Mouse (Mus musculus) cerebellum, adult 18-20 months (tissue): ENCODE data around the gene Ankrd28.
"Not testable (repeated sequence)": the region's sequence is repeated elsewhere in the genome, so short reads cannot be mapped to it uniquely, and the experiment has no call there.

Experiments used
- DNase-seq, 2 experiments: peaks; one replicate each; pipeline ENCODE4 v3.0.0; 2021

The Ankrd28 gene

DNA sequence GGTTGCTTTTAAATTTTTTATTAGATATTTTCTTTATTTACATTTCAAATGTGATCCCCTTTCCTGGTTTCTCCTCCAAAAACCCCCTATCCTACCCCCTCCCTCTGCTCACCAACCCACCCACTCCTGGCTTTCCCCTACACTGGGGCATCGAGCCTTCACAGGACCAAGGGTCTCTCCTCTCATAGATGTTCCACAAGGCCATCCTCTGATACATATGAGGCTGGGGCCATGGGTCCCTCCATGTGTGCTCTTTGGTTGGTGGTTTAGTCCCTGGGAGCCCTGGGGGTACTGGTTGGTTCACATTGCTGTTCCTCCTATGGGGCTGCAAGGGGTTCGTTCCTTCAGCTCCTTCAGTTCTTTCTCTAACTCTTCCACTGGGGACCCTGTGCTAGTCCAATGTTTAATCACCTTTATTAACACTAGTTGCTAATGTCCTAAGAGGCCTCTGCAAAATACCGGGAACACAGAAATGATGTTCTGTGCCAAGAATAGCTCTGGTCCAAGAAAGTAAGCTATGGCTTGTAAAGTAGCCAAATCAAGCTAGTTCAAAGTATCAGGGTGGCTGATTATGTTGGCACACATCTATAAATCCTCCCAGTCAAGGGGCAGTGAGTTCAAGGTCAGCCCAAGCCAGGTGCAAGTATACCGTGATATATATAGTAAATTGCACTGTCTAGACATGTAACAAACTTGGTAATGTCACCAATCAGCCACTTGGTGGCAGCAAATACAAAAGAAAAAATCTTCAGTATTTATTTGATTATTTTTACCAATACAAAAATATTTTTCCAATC is 36.3 kb downstream of the Ankrd28 start:
- DNase-seq: peak; percentile 38 to 52

DNA sequence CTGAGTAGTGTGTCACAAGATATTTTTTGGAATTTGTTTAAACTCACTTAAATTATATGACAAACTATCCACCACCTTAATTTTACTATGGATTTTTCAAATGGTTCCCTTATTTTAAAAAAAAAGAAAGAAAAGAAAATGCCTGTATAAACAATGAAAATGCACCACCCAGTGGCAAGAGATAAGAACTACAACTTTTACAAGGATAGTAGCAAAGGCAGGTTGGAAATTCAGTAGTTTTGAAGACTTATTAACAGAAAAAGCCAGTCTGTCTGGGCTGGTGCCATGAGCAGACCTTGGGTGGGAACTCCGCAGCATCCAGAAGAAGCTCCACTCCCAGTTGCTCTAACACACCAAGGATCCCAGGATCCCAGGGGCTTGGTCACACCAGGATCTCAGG is 39.7 kb downstream of the Ankrd28 start:
- peak; percentile 39 to 43 for DNase-seq

DNA sequence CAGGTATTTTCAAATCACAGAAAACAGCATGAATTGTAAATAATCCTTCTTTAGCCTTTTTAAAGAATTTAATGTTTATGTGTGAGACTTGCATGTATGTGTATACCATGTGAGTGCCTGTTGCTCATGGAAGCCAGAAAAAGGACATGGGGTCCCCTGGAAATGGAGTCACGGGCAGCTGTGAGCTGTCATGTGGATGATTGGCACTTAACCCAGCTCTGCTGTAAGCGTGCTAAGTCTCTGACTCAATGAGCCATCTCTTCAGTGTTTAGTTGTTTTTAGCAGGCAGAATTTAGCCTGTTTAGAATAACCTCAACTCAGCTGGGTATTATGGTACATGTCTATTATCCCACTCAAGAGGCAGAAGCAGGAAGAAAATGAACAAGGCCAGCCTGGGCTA is 43.5 kb downstream of the Ankrd28 start:
- no peak for DNase-seq

DNA sequence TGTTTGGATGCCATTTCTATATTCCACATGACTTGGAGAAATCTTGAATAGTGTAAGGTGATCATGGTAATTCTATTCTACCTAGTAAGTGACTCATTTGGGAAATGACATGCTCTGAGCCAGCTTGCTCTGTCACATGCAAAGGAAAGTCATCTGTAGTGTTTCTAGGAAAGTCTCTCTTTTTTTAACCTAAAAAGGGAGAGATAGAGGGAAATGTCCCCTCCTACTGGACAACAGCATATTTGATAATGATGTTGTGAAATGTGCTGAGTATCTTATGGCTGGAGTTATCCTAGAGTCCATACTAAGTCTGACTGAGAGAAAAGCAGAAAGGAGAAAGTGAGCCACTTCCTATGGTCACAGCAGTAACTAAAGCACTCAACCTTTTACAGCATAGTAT is 44.8 kb downstream of the Ankrd28 start:
- no peak for DNase-seq

GRCm38 (mm10) chr14:31784975-31785374 is 45.5 kb downstream of the Ankrd28 start:
- no peak for DNase-seq

DNA sequence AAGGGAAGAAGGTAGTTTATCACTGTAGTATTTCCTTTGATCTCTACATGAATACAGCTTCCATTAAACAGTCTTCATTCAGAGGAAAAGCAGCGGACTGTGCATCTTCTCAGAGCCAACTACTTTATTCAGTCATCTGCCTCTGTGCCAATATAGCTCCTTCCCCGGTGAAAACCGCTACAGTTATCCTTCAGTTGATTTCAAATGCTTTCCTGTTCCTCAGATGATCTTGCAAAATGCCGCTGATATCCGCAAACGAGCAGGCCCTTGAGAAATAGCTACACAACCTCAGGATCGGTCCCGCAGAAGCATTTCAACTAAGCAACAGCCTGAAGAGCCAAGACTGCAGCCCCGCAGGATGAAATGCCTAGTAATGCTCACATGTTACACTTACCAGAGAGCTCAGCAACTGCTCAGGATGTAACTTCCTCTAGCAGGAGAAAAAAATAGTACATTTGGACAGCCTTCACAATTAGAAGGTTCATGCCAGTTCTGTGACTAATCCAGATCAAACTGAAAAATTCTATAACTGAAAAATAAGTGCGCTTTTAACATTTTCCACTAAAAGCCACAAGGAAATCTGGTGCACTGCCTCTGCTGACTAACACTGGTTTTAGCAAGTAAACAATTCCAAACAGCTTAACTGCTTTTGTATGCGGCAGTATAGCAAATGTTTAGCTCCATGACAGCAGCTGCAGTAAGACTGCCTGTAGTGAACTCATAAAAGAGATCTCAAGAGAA is 49.0 kb downstream of the Ankrd28 start:
- peak; percentile 65 to 73 for DNase-seq

DNA sequence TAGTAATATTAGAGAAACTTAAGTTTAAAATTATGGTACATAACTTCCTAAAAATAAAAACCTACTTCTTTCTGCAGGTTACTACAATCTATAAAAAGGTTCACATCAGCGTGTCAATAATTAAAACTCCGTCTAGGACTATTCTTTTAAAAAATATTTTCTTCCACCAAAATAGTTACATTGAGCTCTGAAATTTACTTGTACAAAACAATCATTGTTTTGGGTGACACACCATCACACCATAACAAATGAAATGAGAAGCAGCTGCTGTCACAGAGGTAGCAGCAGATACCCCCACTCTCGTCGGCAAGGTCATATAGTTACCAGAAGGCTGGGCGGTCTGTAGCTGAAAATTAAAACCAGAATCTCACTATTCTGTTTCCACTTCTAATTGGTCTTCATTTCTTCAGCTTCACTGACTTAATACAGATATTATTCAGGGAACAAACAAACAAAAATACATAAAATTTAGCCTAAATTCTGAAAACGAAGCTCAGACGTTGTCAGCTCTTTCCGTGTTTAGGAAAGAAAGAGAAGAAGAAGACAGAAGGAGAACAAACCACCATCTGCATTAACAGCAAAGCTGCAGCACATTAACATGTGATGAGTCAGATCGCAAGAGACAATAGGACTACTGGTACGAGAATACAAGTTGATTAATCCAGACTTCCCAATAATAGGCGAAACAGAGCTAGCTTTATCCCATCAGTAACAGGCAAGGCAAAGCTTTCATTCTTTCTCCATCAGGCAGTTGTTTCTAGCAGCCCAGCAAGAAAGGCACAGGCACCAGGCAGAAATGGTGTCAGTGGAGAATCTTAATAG is 49.8 kb downstream of the Ankrd28 start:
- DNase-seq: peak; percentile 22 to 54

DNA sequence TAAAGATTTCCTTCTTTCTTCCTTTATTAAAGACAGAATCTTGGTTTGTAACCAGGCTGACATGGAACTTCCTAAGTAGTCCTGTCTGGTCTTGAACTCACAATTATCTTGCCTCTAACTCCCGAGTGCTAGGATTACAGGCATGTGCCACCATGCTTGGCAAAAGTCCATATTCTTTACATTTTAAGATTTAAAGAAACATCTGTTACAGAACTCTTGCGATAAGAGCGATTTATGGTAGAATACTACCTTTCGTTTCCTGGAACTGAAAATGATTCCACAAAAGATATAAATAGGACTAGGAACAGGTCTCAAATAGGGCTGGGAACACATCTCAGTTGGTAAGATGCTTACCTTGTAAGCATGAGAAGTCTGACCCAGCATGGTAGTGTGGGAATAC is 56.9 kb downstream of the Ankrd28 start:
- no peak for DNase-seq

- DNase-seq: peak in 1 of 2 experiments; percentile 22
Observed at GRCm38 (mm10) chr14:31772251-31772650, 58.2 kb downstream of the Ankrd28 start.

- no peak for DNase-seq
Observed at GRCm38 (mm10) chr14:31768531-31768930, 61.9 kb downstream of the Ankrd28 start.

- DNase-seq: no peak
Observed at GRCm38 (mm10) chr14:31764083-31764482, 66.4 kb downstream of the Ankrd28 start.

- no peak for DNase-seq
Observed at GRCm38 (mm10) chr14:31761727-31762126, 68.7 kb downstream of the Ankrd28 start.

GRCm38 (mm10) chr14:31759195-31759594 is 71.3 kb downstream of the Ankrd28 start:
- no peak for DNase-seq

DNA sequence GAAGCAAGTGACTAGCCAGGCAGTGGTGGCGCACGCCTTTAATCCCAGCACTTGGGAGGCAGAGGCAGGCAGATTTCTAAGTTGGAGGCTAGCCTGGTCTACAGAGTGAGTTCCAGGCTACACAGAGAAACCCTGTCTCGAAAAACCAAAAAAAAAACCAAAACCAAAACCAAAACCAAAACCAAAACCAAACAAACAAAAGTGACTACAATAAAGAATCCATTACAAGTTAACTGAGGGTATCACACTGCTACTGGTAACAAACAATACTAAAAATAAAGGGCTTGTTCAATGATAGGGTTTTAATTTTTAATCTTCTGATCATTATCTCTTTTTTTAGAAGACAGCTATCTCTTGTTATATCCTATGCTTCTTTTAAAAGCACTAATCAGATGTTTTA is 72.0 kb downstream of the Ankrd28 start:
- DNase-seq: not testable (repeated sequence)

- DNase-seq: no peak
Observed at GRCm38 (mm10) chr14:31748239-31748873, 82.1 kb downstream of the Ankrd28 start.

DNA sequence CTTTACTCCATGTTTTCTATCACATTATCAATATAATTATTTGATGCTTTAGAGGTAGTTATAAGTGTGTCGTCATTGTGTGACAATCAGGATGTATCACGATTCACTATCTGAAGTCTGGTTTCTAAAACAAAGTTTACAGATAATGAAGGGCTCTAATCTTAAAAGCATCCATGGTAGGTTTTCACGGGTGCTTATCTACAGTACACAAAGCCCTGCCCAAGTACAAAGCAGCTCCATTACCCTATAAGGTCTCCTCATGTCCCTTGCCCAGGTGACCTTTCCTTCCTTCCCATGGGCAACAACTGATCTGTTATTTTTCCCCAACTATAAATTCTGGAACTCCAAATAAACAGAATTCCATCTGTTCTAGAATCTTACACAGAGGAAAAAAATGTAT is 87.9 kb downstream of the Ankrd28 start:
- DNase-seq: no peak

- no peak for DNase-seq
Observed at GRCm38 (mm10) chr14:31734811-31735210, 95.6 kb downstream of the Ankrd28 start.

DNA sequence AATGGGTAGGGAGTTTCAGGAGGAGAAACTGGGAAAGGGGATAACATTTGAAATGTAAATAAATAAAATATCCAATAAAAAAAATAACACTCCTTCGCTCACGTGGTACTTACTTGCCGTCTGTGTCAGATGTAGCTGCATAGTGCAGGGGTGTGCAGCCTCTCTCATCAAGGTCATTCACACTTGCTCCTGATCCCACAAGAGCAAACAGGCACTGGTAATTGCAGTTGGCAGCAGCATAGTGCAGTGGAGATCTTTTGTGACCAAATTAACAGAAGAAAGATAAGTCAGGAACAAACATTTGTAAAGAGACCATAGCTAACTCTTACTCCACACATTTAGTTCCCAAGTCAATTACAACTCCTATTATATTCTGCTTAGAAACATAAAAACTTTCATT is 102.9 kb downstream of the Ankrd28 start:
- no peak for DNase-seq

DNA sequence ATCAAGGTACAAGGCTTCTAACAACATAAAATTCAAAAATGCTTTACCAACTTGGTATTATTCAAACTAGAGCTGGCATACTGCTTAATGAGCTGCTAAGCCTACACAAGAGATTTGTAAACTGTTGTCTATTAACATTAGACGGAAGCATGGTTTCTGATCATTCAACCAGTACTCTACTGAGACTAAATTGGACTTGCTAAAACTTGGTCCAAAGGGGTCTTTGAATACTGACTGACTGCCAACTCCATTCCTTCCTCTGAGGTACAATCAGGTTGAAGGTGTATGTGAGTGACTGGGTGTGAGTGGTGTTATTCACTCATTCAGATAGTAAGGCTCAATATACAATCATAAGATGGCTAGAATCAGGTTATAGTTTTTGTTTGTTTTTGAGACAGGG is 107.7 kb downstream of the Ankrd28 start:
- DNase-seq: no peak

- DNase-seq: no peak
Observed at GRCm38 (mm10) chr14:31721256-31721655, 109.2 kb downstream of the Ankrd28 start.

DNA sequence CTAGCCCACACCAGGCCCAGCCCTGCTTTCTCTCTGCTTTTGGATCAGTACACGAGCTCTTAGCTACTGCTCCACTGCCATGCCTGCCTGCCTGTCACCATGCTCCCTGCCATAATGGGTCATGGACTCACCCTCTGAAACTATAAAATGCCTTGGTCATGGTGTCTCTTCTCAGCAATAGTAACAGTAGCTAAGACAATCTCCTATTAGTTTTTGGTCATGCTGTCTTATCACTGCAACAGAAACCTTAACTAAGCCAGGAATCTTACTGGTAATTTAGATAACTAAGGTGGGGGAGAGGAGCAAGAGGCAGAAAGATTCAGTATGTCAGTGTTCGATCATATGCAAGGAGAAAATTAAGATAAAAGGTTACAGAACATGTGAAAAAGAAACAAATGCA is 112.1 kb downstream of the Ankrd28 start:
- no peak for DNase-seq

GRCm38 (mm10) chr14:31717360-31717759 is 113.1 kb downstream of the Ankrd28 start:
- no peak for DNase-seq

GRCm38 (mm10) chr14:31715669-31716068 is 114.8 kb downstream of the Ankrd28 start:
- DNase-seq: no peak
